Mouse (Mus musculus) hematopoietic stem cell, adult 5-6 weeks (primary cell): Measurements from ENCODE around the gene Rpusd2. TPM values are rescaled to one million over a fixed set of nuclear protein-coding genes. Genes with fewer than 3 reads are reported as not detected.

Experiments used
- ATAC-seq, 2 experiments: fragments of 125-278 bp in 1 of 2; replicated peaks in 1 of 2; 2 replicates each; pipeline ENCODE4 v1.8.0; 2016 to 2017; ENCODE audit warnings: inconsistent platforms in 2 of 2, mild to moderate bottlenecking in 2 of 2, moderate number of reproducible peaks in 2 of 2, low read depth in 1 of 2, moderate TSS enrichment in 1 of 2; ENCODE audit not compliant: low FRiP score in 2 of 2, poor library complexity in 2 of 2, severe bottlenecking in 2 of 2, insufficient read depth in 1 of 2, low TSS enrichment in 1 of 2
- total RNA-seq: library from RNA; stranded (forward); fragments of 172-1452, 232-1000 nt; gene quantifications from 2 replicates; pipeline ENCODE4 v1.2.3, GENCODE M21; 2017

Rpusd2 gene
- total RNA-seq, 1 experiment from 2014 or later: 18.7 TPM

DNA sequence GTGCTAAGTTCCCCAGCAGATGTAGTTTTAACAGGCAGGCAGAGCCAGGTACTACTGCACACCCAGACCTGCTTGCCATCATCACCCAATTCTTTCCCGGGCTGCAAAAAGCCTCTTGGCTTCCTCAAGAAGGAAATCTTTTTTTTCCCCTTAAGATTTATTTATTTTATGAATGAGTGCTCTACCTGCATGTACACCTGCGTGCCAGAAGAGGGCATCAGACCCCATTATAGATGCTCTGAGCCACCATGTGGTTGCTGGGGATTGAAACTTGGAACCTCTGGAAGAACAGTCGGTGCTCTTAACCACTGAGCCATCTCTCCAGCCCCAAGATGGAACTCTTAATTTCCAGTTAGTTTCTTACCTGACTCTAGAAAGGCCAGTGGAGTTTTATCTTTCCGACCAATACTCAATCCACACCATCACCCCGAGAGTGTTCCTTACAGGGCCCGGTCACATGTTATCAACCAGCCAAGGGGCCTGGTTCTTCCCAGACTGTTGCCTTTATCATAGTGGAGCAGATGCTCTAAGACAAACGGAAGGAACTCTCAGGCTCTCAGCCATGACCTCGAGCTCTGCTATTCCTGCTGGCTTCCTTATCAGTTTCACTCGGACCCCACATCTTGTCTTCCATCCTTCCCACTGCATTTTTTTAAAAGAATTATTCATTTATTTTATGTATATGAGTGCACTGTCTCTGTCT, 9.9 kb upstream of the Rpusd2 start:
- ATAC-seq: no peak; a peak in 1 of 4 replicates

DNA sequence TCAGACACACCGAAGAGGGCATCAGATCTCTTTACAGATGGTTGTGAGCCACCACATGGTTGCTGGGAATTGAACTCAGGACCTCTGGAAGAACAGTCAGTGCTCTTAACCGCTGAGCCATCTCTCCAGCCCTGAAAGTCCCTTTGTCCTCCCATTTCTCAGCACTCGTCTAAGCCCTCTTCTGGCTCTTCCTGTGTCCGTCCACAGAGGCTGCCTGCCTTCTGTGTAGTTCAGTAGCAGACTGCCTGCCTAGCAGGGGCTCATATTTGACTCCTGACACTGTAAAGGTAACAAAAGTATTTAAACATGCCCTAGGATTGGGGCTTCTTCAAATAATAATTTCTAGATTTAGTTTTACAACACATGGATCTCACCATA, 9.4 kb upstream of the Rpusd2 start:
- ATAC-seq: no peak

DNA sequence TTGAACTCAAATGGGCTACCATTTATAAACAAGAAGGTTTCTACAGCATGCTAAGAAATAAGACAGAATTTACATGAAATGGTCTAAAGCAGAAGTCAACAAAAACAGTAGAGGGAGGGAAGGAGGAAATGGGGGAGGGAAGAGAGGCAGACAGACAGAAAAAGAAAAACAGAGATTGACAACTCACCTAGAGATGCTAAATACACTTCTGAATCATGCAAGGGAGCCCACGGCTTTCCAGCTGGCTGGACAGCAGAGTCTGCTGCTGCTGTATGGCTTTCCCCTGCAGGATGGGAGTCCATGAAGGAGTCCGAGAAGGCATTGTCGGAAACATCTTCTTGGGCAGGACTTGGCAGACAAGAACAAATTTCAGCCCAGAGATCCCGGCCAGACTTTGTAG, 7.6 kb upstream of the Rpusd2 start:
- ATAC-seq: no peak

DNA sequence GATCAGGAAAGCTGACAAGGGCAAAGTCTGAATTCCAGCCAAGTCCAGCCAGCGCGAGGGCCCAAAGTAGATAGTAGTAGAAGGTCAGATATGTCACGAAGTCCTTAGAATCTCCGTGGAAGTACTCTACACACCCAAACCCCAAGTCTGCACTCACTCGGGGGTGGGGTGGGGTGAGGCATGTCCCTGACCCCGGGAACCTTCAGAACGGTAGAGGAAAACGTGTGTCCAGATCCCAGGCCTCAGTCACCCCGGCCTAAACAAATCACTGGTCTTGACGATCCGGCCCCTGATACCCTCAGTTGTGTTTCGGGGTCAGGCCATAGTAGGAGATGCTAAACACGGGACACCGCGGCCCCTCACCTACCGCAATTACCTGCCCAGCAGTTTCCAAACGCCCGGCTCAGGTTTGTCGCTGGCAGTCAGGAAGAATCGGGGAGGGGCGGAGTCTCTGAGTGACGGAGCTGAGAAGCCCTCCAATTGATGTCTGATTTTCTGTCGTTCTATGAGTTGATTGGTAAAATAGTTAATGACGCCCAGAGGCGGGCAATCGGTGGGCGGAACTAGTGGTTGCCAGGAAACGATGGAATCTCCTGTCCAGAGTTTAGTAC, 5.5 kb upstream of the Rpusd2 start, which contains the start of gene Ccdc32:
Gene Ccdc32, minus strand, starts transcription at position 453 of the 611 bp plus-strand sequence.
- ATAC-seq: peak; percentile 99

DNA sequence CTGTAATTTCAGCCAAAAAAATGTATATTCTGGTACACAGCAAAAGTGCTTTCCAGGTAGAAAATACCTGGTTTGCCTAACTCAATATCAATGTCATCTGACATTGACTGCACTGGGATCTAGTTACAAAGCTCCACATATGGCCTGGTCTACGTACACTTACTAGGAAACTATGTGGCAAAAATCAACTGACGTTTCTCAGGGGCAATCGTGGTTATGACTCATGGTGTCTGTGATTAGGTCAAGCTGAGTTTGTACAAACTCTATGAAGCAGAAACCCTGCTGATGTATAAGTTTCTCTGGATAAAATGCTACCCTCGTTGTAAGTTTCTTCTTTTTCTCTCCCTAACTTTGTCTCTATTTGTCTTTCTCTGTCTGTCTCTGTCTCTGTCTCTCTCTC, 2.4 kb upstream of the Rpusd2 start:
- ATAC-seq: no peak

DNA sequence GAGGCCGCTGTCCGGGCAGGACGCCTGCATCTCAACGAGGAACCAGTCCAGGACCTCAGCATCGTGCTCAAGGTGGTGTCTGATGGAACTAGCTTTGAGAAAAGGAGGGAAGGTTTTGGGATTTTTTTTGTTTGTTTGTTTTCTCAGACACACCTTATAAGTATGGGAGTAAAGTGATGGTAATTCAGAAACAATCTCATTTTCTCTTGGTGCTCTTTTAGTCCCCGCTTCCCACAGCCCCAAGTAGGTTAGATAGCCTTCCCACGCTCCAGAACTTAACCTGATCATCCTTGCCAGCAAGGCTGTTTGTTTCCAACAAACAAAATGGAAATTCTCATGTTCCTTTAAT, 781 bp downstream of the Rpusd2 start:
- ATAC-seq: no peak

DNA sequence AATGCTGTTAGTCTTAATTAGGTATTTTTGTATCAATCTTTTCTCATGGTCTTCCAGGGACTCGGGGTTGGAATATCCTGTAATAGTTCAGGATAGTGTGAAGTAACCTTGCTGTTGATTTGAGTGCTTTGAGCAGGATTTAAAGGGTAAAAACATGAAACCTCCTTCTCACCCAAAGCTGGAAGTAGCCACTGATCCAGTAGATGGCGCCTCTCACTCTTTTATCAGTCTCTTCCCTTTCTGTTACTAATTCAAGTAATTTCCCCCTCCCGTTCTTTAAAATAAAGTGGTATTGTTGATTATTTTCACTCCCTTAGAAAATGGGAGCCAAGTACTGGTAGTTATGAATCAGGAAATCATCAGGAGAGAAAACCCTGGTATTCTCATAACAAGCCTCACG, 6.3 kb downstream of the Rpusd2 start:
- no peak for ATAC-seq

DNA sequence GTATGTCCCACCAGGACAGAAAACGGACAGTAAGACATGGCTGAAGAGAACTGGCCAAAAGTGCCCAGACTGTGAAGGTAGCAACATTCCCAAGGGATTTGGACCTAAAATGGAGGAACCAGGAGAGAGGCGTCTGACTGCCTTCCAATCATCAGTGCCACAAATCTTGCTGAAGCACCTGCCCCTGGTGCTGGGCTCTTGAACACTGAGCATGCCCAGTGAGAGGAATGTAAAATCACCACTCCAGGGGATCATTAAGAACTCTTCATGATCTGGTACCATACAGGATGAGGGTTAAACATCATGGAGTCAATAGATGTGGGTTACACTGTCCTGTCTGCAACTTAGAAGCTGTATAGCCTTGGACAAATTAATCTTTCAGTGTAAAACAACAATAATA, 10.6 kb downstream of the Rpusd2 start:
- ATAC-seq: no peak

DNA sequence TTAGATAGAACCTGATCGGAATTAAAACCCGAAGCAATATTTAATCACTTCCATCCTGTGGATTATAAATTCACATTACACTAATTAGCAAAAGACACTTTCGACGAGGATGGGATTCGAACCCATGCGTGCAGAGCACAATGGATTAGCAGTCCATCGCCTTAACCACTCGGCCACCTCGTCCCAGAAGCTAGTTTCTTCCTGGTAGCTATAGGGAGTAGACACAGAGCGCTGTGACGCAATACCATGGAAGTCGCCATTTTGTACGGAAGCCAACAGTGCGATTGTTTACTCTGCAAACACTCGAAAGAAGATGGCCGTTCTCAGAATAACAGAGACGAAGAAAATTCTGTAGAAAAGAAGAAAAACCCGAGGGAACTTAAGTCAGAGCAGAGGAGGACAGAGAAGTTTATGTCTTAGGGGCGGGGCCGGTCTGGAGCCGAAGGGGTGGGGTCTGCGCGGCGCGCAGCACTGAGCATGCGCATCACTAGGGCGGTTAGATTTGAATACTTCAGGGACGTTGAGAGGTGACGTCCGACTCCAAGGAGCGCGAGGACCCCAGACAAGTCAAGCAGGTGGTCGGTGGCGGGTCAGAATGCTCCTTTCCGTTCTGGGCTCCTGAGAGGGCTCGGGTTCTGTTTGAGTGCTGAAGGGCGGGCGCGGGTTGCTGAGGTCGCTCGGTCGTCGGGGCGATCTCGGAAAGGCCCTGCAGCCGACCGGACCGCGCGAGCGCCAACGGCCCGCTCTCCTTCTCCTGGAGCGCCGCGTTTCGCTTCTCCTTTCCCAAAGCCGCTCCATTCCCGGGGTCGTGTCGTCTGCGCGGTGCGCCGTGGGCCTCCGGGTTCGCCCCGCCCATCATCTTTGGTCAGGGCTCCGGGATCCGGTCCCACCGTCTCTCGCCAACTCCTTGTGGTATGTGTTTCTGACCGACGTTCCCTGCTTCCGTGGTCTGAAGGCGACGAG, 12.3 kb downstream of the Rpusd2 start, which contains the start of gene Knl1:
Gene Knl1, plus strand, starts transcription at position 471 of the 963 bp plus-strand sequence.
- peak; percentile 81 to 92 for ATAC-seq

DNA sequence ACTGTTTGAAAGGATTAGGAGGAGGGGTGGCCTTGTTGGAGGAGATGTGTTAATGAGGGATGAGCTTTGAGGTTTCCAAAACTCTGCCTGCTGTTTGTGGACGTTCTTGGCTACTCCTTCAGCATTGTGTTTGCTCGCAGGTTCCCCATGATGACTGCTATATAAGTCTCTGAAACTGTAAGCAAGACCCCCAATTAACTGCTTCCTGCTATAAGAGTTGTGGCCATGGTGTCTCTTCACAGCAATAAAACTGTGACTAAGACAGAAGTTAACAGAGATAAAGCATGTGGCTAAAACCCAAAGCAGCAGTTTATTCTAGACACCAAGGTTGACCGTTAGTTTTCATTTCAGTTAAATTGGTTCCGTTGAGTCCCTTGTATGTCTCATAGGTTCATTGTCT, 13.3 kb downstream of the Rpusd2 start:
- no peak for ATAC-seq

DNA sequence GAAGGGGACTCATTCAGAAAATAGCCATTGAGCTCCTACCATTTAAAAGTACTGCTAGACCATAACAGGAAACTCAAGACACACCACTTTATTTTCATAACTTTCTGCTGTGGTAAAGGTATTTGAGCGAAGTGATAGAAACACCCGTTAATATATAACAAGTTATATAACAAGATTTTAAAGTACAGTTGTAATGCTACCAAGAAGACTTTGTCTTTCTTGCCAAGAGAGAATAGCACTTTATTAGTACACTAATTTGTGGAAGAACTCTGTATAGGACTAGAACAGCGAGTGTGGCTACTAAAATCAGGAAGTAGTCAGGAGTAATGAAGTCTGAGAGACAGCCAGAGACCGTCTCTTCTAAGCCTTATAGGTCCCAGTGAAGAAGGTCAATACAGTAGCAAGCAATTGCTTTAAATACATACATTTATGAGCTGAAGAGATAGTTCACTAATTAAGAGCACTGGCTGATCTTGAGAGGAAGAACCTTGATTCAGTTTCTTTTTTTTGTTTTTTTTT, 15.6 kb downstream of the Rpusd2 start:
- ATAC-seq: no peak

DNA sequence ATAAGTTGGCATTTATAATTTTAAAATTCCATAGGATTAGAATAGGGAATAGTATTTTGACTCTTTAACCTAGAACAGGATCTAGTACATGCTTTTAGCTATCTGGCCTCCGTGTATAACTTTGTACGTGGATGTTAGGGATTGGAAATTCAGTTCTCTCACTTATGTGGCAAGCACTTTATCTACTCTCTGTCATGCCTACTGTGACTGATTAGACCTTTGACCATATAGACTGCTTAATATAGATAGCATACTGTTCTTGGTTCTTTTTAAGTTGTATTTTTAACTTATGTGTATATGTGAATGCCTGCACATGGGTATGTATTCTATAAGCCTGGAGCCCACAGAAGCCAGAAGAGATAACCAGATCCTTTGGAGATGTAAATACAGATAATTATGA, 25.5 kb downstream of the Rpusd2 start:
- no peak for ATAC-seq

DNA sequence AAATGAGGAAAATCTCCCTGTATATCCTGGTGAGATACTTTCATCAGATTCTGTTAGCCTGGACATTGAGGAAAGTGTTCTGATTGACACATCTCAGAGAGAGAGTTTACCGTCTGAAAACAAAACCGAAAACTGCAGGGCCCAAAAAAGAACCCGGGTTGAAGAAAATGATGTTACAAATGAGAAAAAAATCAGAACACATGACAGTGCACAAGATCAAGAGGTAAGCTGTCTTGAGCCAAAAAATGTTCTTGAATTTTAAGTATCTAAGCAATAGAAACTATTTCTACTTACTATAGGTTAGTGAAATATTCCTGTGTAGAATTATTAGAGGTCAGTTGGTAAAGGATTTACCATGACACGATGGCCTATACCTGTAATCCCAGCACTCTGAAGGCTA, 37.8 kb downstream of the Rpusd2 start:
- ATAC-seq: no peak

DNA sequence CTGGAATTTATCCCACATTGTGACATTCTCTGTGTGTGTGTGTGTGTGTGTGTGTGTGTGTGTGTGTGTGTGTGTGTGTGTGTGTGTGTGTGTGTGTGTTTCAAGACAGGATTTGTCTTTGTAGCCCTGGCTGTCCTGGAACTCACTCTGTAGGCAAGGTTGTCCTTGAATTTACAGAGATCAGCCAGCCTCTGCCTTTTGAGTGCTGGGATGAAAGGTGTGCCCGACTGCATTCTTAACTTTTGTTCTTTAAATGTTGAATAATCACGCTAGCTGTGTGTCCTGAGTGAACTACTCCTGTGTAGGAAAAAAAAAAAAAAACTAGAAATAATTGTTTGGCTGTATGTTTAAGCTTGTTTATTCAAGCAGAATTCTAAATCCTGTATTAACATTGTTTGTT, 51.6 kb downstream of the Rpusd2 start:
- no peak for ATAC-seq

Other genes with a start within 250 kb of the Rpusd2 start
- gene Knstrn, start 220.8 kb upstream of the Rpusd2 start, total RNA-seq: 97.9 and 151 TPM in 2 replicates
- 30.4 and 35.1 TPM in 2 replicates for gene Ivd, start 172.8 kb upstream of the Rpusd2 start, total RNA-seq
- 6.4 and 6.9 TPM in 2 replicates for gene Bahd1, start 134.4 kb upstream of the Rpusd2 start, total RNA-seq
- gene Chst14, start 108.3 kb upstream of the Rpusd2 start, total RNA-seq: 4.0 and 4.5 TPM in 2 replicates
- 8.0 and 16.3 TPM in 2 replicates for gene Ccdc32, start 5.4 kb upstream of the Rpusd2 start, total RNA-seq
- gene Knl1, start 12.3 kb downstream of the Rpusd2 start, total RNA-seq: 52.0 and 56.7 TPM in 2 replicates
- gene Rad51, start 78.0 kb downstream of the Rpusd2 start, total RNA-seq: 16.8 and 29.0 TPM in 2 replicates
- 35.9 and 38.9 TPM in 2 replicates for gene Rmdn3, start 122.2 kb downstream of the Rpusd2 start, total RNA-seq
- 2.2 TPM in 1 of 2 replicates, not detected in the other for gene Gchfr, start 133.0 kb downstream of the Rpusd2 start, total RNA-seq
- gene Gm14137, start 139.7 kb downstream of the Rpusd2 start, total RNA-seq: not detected in 2 replicates
- 47.1 and 53.7 TPM in 2 replicates for gene Zfyve19, start 173.8 kb downstream of the Rpusd2 start, total RNA-seq
- gene Dnajc17, start 174.0 kb downstream of the Rpusd2 start, total RNA-seq: 37.1 and 64.7 TPM in 2 replicates
- gene Ppp1r14d, start 195.1 kb downstream of the Rpusd2 start, total RNA-seq: not detected in 2 replicates
- 8.1 and 13.0 TPM in 2 replicates for gene Spint1, start 202.6 kb downstream of the Rpusd2 start, total RNA-seq
- 0.31 TPM in 1 of 2 replicates, not detected in the other for gene Rhov, start 236.5 kb downstream of the Rpusd2 start, total RNA-seq